Comparison of ENCODE assay signal across 9 mouse cellular contexts in genomic region chr6:52159979-52160378, GRCm38 (mm10). TPM values are rescaled to one million over a fixed set of nuclear protein-coding genes. Genes with fewer than 3 reads are reported as not detected.
DNase-seq lines count a peak whose midpoint lies in the region; ATAC-seq and TF ChIP-seq lines count a peak whose summit lies in the region.
"Had no signal": no experiment of that assay in that cellular context is flagged by ENCODE, and none has a peak within 500 bp of the region (broad histone marks: within the 10 kb centered on the region; RNA-seq: fewer than 3 reads in every experiment).

No protein-coding gene starts in this region.

- H3K79me2 ChIP-seq in liver, adult 2 months (ENCODE audit: control insufficient read depth, insufficient read depth, low read length): no peaks in the 10 kb centered on the region

- no peak for TF ChIP-seq EP300 in heart, postnatal 0 days (IDR thresholded peaks at IDR 0.05; ENCODE audit: low read depth)

- H3K4me2 ChIP-seq in heart, postnatal 0 days (ENCODE audit: low read depth, low read length): peak overlapping the region; percentile 91
- peak overlapping the region; percentile 100 for H3K4me2 ChIP-seq in limb, embryonic 12.5 days

- no peak overlapping the region for H3K9ac ChIP-seq in liver, adult 2 months (ENCODE audit: low read depth, low read length)
- no peak overlapping the region for H3K9ac ChIP-seq in heart, postnatal 0 days (replicated peaks; ENCODE audit: low read depth, low read length)
- no peak overlapping the region for H3K9ac ChIP-seq in limb, embryonic 12.5 days (replicated peaks)

- 5% methylated on average over 9 of the region's 9 CpGs for WGBS in liver, adult 2 months
- 15% methylated on average over 9 of the region's 9 CpGs for WGBS in heart, postnatal 0 days
- 4% methylated on average over 9 of the region's 9 CpGs for WGBS in limb, embryonic 12.5 days

- H3K4me1 ChIP-seq in liver, adult 2 months (ENCODE audit: control insufficient read depth, insufficient read depth, low read length): no peaks in the 10 kb centered on the region
- no peaks in the 10 kb centered on the region; the same call in 1 of the 2 replicates for H3K4me1 ChIP-seq in heart, postnatal 0 days (ENCODE audit: control insufficient read depth, insufficient read depth)
- H3K4me1 ChIP-seq in limb, embryonic 12.5 days (replicated peaks): peaks cover 54% of the 10 kb centered on the region

- no peak for TF ChIP-seq CTCF in liver, adult 2 months (IDR thresholded peaks at IDR 0.05; ENCODE audit: low read depth, low read length)
- TF ChIP-seq CTCF in heart, postnatal 0 days (IDR thresholded peaks at IDR 0.05; ENCODE audit: low read depth): no peak

- no peaks in the 10 kb centered on the region for H3K36me3 ChIP-seq in liver, adult 2 months (ENCODE audit: control insufficient read depth, insufficient read depth, low read length)
- H3K36me3 ChIP-seq in heart, postnatal 0 days (replicated peaks; ENCODE audit: control insufficient read depth, insufficient read depth, low read length): no peaks in the 10 kb centered on the region
- H3K36me3 ChIP-seq in limb, embryonic 12.5 days: no peaks in the 10 kb centered on the region
- no peaks in the 10 kb centered on the region for H3K36me3 ChIP-seq in splenic B cell, adult 2 months (ENCODE audit: control insufficient read depth, insufficient read depth, low read length, poor library complexity, severe bottlenecking)

- no peak for ATAC-seq in heart, postnatal 0 days (ENCODE audit: insufficient read depth, low read depth)
- no peak for ATAC-seq in limb, embryonic 12.5 days (ENCODE audit: insufficient number of reproducible peaks, insufficient read depth, low FRiP score, low TSS enrichment, low read depth)
- ATAC-seq in monocyte, adult 5-6 weeks (replicated peaks; ENCODE audit: insufficient number of reproducible peaks, low FRiP score, low TSS enrichment, poor library complexity, severe bottlenecking): no peak

- no peaks in the 10 kb centered on the region for H3K9me3 ChIP-seq in heart, postnatal 0 days (replicated peaks; ENCODE audit: control insufficient read depth, low read length)
- H3K9me3 ChIP-seq in limb, embryonic 12.5 days: no peaks in the 10 kb centered on the region

- DNase-seq in liver, adult 2 months (ENCODE audit: extremely low read depth, low read depth, low spot score): peak; percentile 29
- no peak for DNase-seq in liver
- DNase-seq in heart, postnatal 0 days (ENCODE audit: low spot score): no peak
- peak; percentile 11 for DNase-seq in splenic B cell, adult 2 months (ENCODE audit: low read depth, low spot score)
- no peak for DNase-seq in ovary, postnatal 10 days (ENCODE audit: low spot score)
- no peak for DNase-seq in cerebellum, postnatal 36 days

- H3K27ac ChIP-seq in liver, adult 2 months (replicated peaks; ENCODE audit: insufficient read depth, low read depth, low read length): no peak overlapping the region
- H3K27ac ChIP-seq in heart, postnatal 0 days (ENCODE audit: low read depth): no peak overlapping the region
- H3K27ac ChIP-seq in limb, embryonic 12.5 days: peak overlapping the region; percentile 72

- TF ChIP-seq POLR2A in liver, adult 2 months (IDR thresholded peaks at IDR 0.05; ENCODE audit: extremely low read depth, insufficient read depth, low read length): no peak

- peaks cover 28% of the 10 kb centered on the region; the same call in 1 of the 2 replicates for H3K27me3 ChIP-seq in liver, adult 2 months (ENCODE audit: control insufficient read depth, insufficient read depth, low read length)
- peaks cover 100% of the 10 kb centered on the region for H3K27me3 ChIP-seq in heart, postnatal 0 days (ENCODE audit: control insufficient read depth, insufficient read depth, low read length)
- H3K27me3 ChIP-seq in limb, embryonic 12.5 days: peaks cover 81% of the 10 kb centered on the region
- peaks cover 9% of the 10 kb centered on the region for H3K27me3 ChIP-seq in splenic B cell, adult 2 months (ENCODE audit: control insufficient read depth, insufficient read depth, low read length, poor library complexity, severe bottlenecking)

- peak overlapping the region; percentile 5; the same call in 1 of the 2 replicates for H3K4me3 ChIP-seq in liver, adult 2 months (ENCODE audit: insufficient read depth, low read depth, low read length)
- peak overlapping the region; percentile 14; the same call in 1 of the 2 replicates for H3K4me3 ChIP-seq in heart, postnatal 0 days (ENCODE audit: low read depth, low read length)
- H3K4me3 ChIP-seq in limb, embryonic 12.5 days (replicated peaks): peak overlapping the region; percentile 23; the same call in 1 of the 2 replicates

RNA-seq across cellular contexts. Expression of gene Hoxa1, which starts 1.9 kb away (rescaled TPM):
- total RNA-seq in liver, adult 2 months (2014; rRNA removed): 0.13 TPM in 1 of 2 replicates, not detected in the other
- polyA plus RNA-seq in liver, adult 2 months (2012; rRNA removed): 0.10 and 0.18 TPM in 2 replicates
- total RNA-seq in heart, postnatal 0 days (2014; rRNA removed; ENCODE audit: low replicate concordance): 0.23 TPM in 1 of 2 replicates, not detected in the other
- 0.08 and 0.15 TPM in 2 replicates for polyA plus RNA-seq in heart, postnatal 0 days (2015; fragmentation: Nextera tagmentation; extraction: Ambion mirVana)
- polyA plus RNA-seq in limb, embryonic 12.5 days (2016; fragmentation: Nextera tagmentation; extraction: Ambion mirVana): 0.58 and 0.70 TPM in 2 replicates
- not detected in 3 replicates for total RNA-seq in monocyte, adult 5-6 weeks (2017)

RNA-seq across cellular contexts. Expression of gene Hoxa2, which starts 4.7 kb away (rescaled TPM):
- total RNA-seq in liver, adult 2 months (2014; rRNA removed): 0.09 and 0.40 TPM in 2 replicates
- 0.27 and 0.34 TPM in 2 replicates for polyA plus RNA-seq in liver, adult 2 months (2012; rRNA removed)
- not detected in 2 replicates for total RNA-seq in heart, postnatal 0 days (2014; rRNA removed; ENCODE audit: low replicate concordance)
- 0.42 and 0.69 TPM in 2 replicates for polyA plus RNA-seq in heart, postnatal 0 days (2015; fragmentation: Nextera tagmentation; extraction: Ambion mirVana)
- polyA plus RNA-seq in limb, embryonic 12.5 days (2016; fragmentation: Nextera tagmentation; extraction: Ambion mirVana): 1.8 and 2.0 TPM in 2 replicates
- total RNA-seq in monocyte, adult 5-6 weeks (2017): not detected in 3 replicates

RNA-seq across cellular contexts. Expression of gene 5730596B20Rik, which starts 17.3 kb away (rescaled TPM):
- 0.09 TPM in 1 of 2 replicates, not detected in the other for total RNA-seq in liver, adult 2 months (2014; rRNA removed)
- polyA plus RNA-seq in liver, adult 2 months (2012; rRNA removed): 0.02 TPM in 2 replicates
- total RNA-seq in heart, postnatal 0 days (2014; rRNA removed; ENCODE audit: low replicate concordance): 0.08 and 0.84 TPM in 2 replicates
- polyA plus RNA-seq in heart, postnatal 0 days (2015; fragmentation: Nextera tagmentation; extraction: Ambion mirVana): 0.03 and 0.12 TPM in 2 replicates
- 0.91 and 0.98 TPM in 2 replicates for polyA plus RNA-seq in limb, embryonic 12.5 days (2016; fragmentation: Nextera tagmentation; extraction: Ambion mirVana)
- not detected in 3 replicates for total RNA-seq in monocyte, adult 5-6 weeks (2017)
- polyA plus RNA-seq: testis, adult 2 months had no signal

RNA-seq across cellular contexts. Expression of gene Hoxa4, which starts 31.6 kb away (rescaled TPM):
- 0.28 TPM in 1 of 2 replicates, not detected in the other for total RNA-seq in liver, adult 2 months (2014; rRNA removed)
- 0.23 and 0.39 TPM in 2 replicates for polyA plus RNA-seq in liver, adult 2 months (2012; rRNA removed)
- 0.38 TPM in 1 of 2 replicates, not detected in the other for total RNA-seq in heart, postnatal 0 days (2014; rRNA removed; ENCODE audit: low replicate concordance)
- polyA plus RNA-seq in heart, postnatal 0 days (2015; fragmentation: Nextera tagmentation; extraction: Ambion mirVana): 0.08 and 0.18 TPM in 2 replicates
- polyA plus RNA-seq in limb, embryonic 12.5 days (2016; fragmentation: Nextera tagmentation; extraction: Ambion mirVana): 0.35 and 0.90 TPM in 2 replicates
- total RNA-seq in monocyte, adult 5-6 weeks (2017): not detected in 3 replicates

RNA-seq across cellular contexts. Expression of gene Hoxa5, which starts 44.4 kb away (rescaled TPM):
- 0.28 and 0.40 TPM in 2 replicates for total RNA-seq in liver, adult 2 months (2014; rRNA removed)
- 0.10 and 0.16 TPM in 2 replicates for polyA plus RNA-seq in liver, adult 2 months (2012; rRNA removed)
- total RNA-seq in heart, postnatal 0 days (2014; rRNA removed; ENCODE audit: low replicate concordance): 3.5 TPM in 1 of 2 replicates, not detected in the other
- 0.36 and 0.65 TPM in 2 replicates for polyA plus RNA-seq in heart, postnatal 0 days (2015; fragmentation: Nextera tagmentation; extraction: Ambion mirVana)
- 8.2 and 9.2 TPM in 2 replicates for polyA plus RNA-seq in limb, embryonic 12.5 days (2016; fragmentation: Nextera tagmentation; extraction: Ambion mirVana)
- 0.39 TPM in 1 of 3 replicates, not detected in the others for total RNA-seq in monocyte, adult 5-6 weeks (2017)

Comparison
In these comparisons a context has a peak if more than half of its experiments do, and no peak if none do; other contexts are left out.
1. DNase-seq: peak in liver, adult 2 months (single experiment) and splenic B cell, adult 2 months (single experiment); none in liver (single experiment), heart, postnatal 0 days (single experiment), ovary, postnatal 10 days (single experiment) and cerebellum, postnatal 36 days (0 of 2).
2. Peak in every context shown above with its lines, with median percentiles within 50 percentile points of each other: H3K4me3 ChIP-seq.